Mouse (Mus musculus): ENCODE measurements around the gene Acox1. TPM values are rescaled to one million over a fixed set of nuclear protein-coding genes. Genes with fewer than 3 reads are reported as not detected.

Acox1 gene
- polyA plus RNA-seq, 1 experiment from 2014 or later: 21.2 TPM

GRCm38 (mm10) chr11:116162146-116162545, 36.7 kb downstream of the Acox1 start:
- no peak for ATAC-seq (ENCODE audit: borderline replicate concordance, extremely low read depth, low FRiP score, low TSS enrichment)
- Histone ChIP-seq H3K36me3 (peaks cover 13% of the 10 kb centered on the region), H3K4me2 (no peak overlapping the region)

GRCm38 (mm10) chr11:116161312-116161711, 37.5 kb downstream of the Acox1 start:
- no peak overlapping the region for H3K9ac ChIP-seq
- no peak for ATAC-seq (ENCODE audit: borderline replicate concordance, extremely low read depth, low FRiP score, low TSS enrichment)
- H3K4me2 ChIP-seq: no peak overlapping the region
- 49% methylated on average over 12 of the region's 12 CpGs for WGBS
- H3K27me3 ChIP-seq: no peaks in the 10 kb centered on the region
- H3K4me3 ChIP-seq: no peak overlapping the region
- no peak overlapping the region for H3K27ac ChIP-seq
- H3K4me1 ChIP-seq: peaks cover 3% of the 10 kb centered on the region
- H3K9me3 ChIP-seq: no peaks in the 10 kb centered on the region
- peaks cover 19% of the 10 kb centered on the region for H3K36me3 ChIP-seq

More at GRCm38 (mm10) chr11:116162146-116162545, 36.7 kb downstream of the Acox1 start:
- Histone ChIP-seq H3K27me3 (no peaks in the 10 kb centered on the region), H3K4me3 (no peak overlapping the region), H3K27ac (no peak overlapping the region), H3K4me1 (peaks cover 12% of the 10 kb centered on the region), H3K9ac (no peak overlapping the region), H3K9me3 (no peaks in the 10 kb centered on the region)
- WGBS: 71% methylated on average over 10 of the region's 10 CpGs

GRCm38 (mm10) chr11:116150960-116151359, 47.9 kb downstream of the Acox1 start:
- no peak overlapping the region for H3K27ac ChIP-seq
- WGBS: 86% methylated on average over 2 of the region's 2 CpGs
- ATAC-seq (ENCODE audit: borderline replicate concordance, extremely low read depth, low FRiP score, low TSS enrichment): no peak
- H3K9ac ChIP-seq: no peak overlapping the region
- no peaks in the 10 kb centered on the region for H3K27me3 ChIP-seq
- no peaks in the 10 kb centered on the region for H3K4me1 ChIP-seq
- H3K9me3 ChIP-seq: no peaks in the 10 kb centered on the region
- peaks cover 82% of the 10 kb centered on the region for H3K36me3 ChIP-seq
- H3K4me3 ChIP-seq: no peak overlapping the region
- no peak overlapping the region for H3K4me2 ChIP-seq

GRCm38 (mm10) chr11:116149341-116149740, 49.5 kb downstream of the Acox1 start:
- no peak overlapping the region for H3K4me3 ChIP-seq
- H3K27ac ChIP-seq: no peak overlapping the region
- peaks cover 82% of the 10 kb centered on the region for H3K36me3 ChIP-seq
- ATAC-seq (ENCODE audit: borderline replicate concordance, extremely low read depth, low FRiP score, low TSS enrichment): no peak
- H3K4me1 ChIP-seq: no peaks in the 10 kb centered on the region
- H3K27me3 ChIP-seq: no peaks in the 10 kb centered on the region
- no peaks in the 10 kb centered on the region for H3K9me3 ChIP-seq
- no peak overlapping the region for H3K9ac ChIP-seq
- H3K4me2 ChIP-seq: no peak overlapping the region
- WGBS: 81% methylated on average over 6 of the region's 6 CpGs

GRCm38 (mm10) chr11:116148761-116149221, 50.1 kb downstream of the Acox1 start:
- Histone ChIP-seq H3K9me3 (no peaks in the 10 kb centered on the region), H3K36me3 (peaks cover 81% of the 10 kb centered on the region), H3K4me2 (no peak overlapping the region), H3K4me3 (no peak overlapping the region), H3K27ac (no peak overlapping the region), H3K27me3 (no peaks in the 10 kb centered on the region), H3K4me1 (no peaks in the 10 kb centered on the region), H3K9ac (no peak overlapping the region)
- ATAC-seq (ENCODE audit: borderline replicate concordance, extremely low read depth, low FRiP score, low TSS enrichment): no peak
- WGBS: 57% methylated on average over 20 of the region's 20 CpGs

- WGBS: 71% methylated on average over 25 of the region's 25 CpGs
- ATAC-seq (ENCODE audit: borderline replicate concordance, extremely low read depth, low FRiP score, low TSS enrichment): peak; percentile 7; the same call in 1 of the 2 replicates
These were observed 52.4 kb downstream of the Acox1 start for GRCm38 (mm10) chr11:116146294-116146985.

GRCm38 (mm10) chr11:116145481-116146293, 53.2 kb downstream of the Acox1 start:
- Histone ChIP-seq H3K36me3 (peaks cover 66% of the 10 kb centered on the region), H3K9me3 (no peaks in the 10 kb centered on the region), H3K4me3 (no peak overlapping the region), H3K27ac (peak overlapping the region; percentile 69), H3K4me2 (no peak overlapping the region), H3K27me3 (no peaks in the 10 kb centered on the region), H3K9ac (no peak overlapping the region), H3K4me1 (no peaks in the 10 kb centered on the region)
- WGBS: 63% methylated on average over 18 of the region's 18 CpGs
- ATAC-seq (ENCODE audit: borderline replicate concordance, extremely low read depth, low FRiP score, low TSS enrichment): no peak

More at GRCm38 (mm10) chr11:116146294-116146985, 52.4 kb downstream of the Acox1 start:
- H3K4me2 ChIP-seq: no peak overlapping the region
- peaks cover 73% of the 10 kb centered on the region for H3K36me3 ChIP-seq
- H3K4me3 ChIP-seq: no peak overlapping the region
- peak overlapping the region; percentile 69 for H3K27ac ChIP-seq
- H3K4me1 ChIP-seq: no peaks in the 10 kb centered on the region
- H3K9me3 ChIP-seq: no peaks in the 10 kb centered on the region
- no peaks in the 10 kb centered on the region for H3K27me3 ChIP-seq
- H3K9ac ChIP-seq: no peak overlapping the region

- Histone ChIP-seq H3K27me3 (no peaks in the 10 kb centered on the region), H3K9ac (no peak overlapping the region), H3K36me3 (peaks cover 50% of the 10 kb centered on the region), H3K27ac (no peak overlapping the region), H3K9me3 (no peaks in the 10 kb centered on the region), H3K4me2 (no peak overlapping the region), H3K4me3 (no peak overlapping the region), H3K4me1 (peaks cover 5% of the 10 kb centered on the region)
- no peak for ATAC-seq (ENCODE audit: borderline replicate concordance, extremely low read depth, low FRiP score, low TSS enrichment)
- 83% methylated on average over 3 of the region's 3 CpGs for WGBS
These were observed 55.4 kb downstream of the Acox1 start for GRCm38 (mm10) chr11:116143468-116143867.

GRCm38 (mm10) chr11:116142211-116142991, 56.4 kb downstream of the Acox1 start:
- no peak overlapping the region for H3K9ac ChIP-seq
- H3K36me3 ChIP-seq: peaks cover 39% of the 10 kb centered on the region
- H3K4me1 ChIP-seq: peaks cover 12% of the 10 kb centered on the region
- ATAC-seq (ENCODE audit: borderline replicate concordance, extremely low read depth, low FRiP score, low TSS enrichment): no peak
- no peaks in the 10 kb centered on the region for H3K27me3 ChIP-seq
- H3K4me2 ChIP-seq: no peak overlapping the region
- no peaks in the 10 kb centered on the region for H3K9me3 ChIP-seq
- 63% methylated on average over 10 of the region's 10 CpGs for WGBS
- no peak overlapping the region for H3K27ac ChIP-seq
- H3K4me3 ChIP-seq: no peak overlapping the region

GRCm38 (mm10) chr11:116138468-116139138, 60.2 kb downstream of the Acox1 start, which contains the start of gene Mrpl38:
Gene Mrpl38 (minus strand): TSS chr11:116138868.
- H3K36me3 ChIP-seq: peaks cover 38% of the 10 kb centered on the region
- WGBS: under 1% methylated on average over 60 of the region's 60 CpGs
- no peaks in the 10 kb centered on the region for H3K27me3 ChIP-seq

GRCm38 (mm10) chr11:116138096-116138467, 60.8 kb downstream of the Acox1 start:
- WGBS: under 1% methylated on average over 20 of the region's 20 CpGs
- H3K36me3 ChIP-seq: peaks cover 34% of the 10 kb centered on the region
- no peaks in the 10 kb centered on the region for H3K9me3 ChIP-seq
- no peaks in the 10 kb centered on the region for H3K27me3 ChIP-seq
- peak overlapping the region; percentile 86 for H3K9ac ChIP-seq
- H3K27ac ChIP-seq: peak overlapping the region; percentile 70
- 0 out of 2 replicates have a peak, but pooled peaks have one; percentile 1 for ATAC-seq (ENCODE audit: borderline replicate concordance, extremely low read depth, low FRiP score, low TSS enrichment)
- peaks cover 17% of the 10 kb centered on the region for H3K4me1 ChIP-seq
- H3K4me2 ChIP-seq: peak overlapping the region; percentile 66
- H3K4me3 ChIP-seq: peak overlapping the region; percentile 97

More at GRCm38 (mm10) chr11:116138468-116139138, 60.2 kb downstream of the Acox1 start, which contains the start of gene Mrpl38:
- Histone ChIP-seq H3K4me2 (peak within 1 kb of the TSS; percentile 66), H3K27ac (peak within 1 kb of the TSS; percentile 70), H3K4me1 (peaks cover 17% of the 10 kb centered on the region), H3K4me3 (peak within 1 kb of the TSS; percentile 97), H3K9ac (peak within 1 kb of the TSS; percentile 86), H3K9me3 (no peaks in the 10 kb centered on the region)
- ATAC-seq (ENCODE audit: borderline replicate concordance, extremely low read depth, low FRiP score, low TSS enrichment): peak; percentile 95

Data from lung, embryonic 15.5 days (tissue).